Mouse (Mus musculus) layer of hippocampus, postnatal 25 days (tissue): Measurements from ENCODE around the gene Gtdc1. TPM values are rescaled to one million over a fixed set of nuclear protein-coding genes. Genes with fewer than 3 reads are reported as not detected.
"Not testable (repeated sequence)": the region's sequence is repeated elsewhere in the genome, so short reads cannot be mapped to it uniquely, and the experiment has no call there.

ENCODE experiments used
- DNase-seq, 2 experiments: peaks; one replicate each; pipeline ENCODE4 v3.0.0; 2022; ENCODE audit warnings: mixed read lengths in 2 of 2, low spot score in 1 of 2; ENCODE audit errors: extremely low spot score in 1 of 2
- total RNA-seq, 2 experiments: library from RNA; stranded (reverse); gene quantifications; 2 replicates each; pipeline ENCODE4 v1.2.3; 2021

Gtdc1 gene
- total RNA-seq, 2 experiments from 2014 or later, result 57.4 to 61.7 TPM

- no peak for DNase-seq
These were observed 302.3 kb downstream of the Gtdc1 start for GRCm38 (mm10) chr2:44625154-44625553.

GRCm38 (mm10) chr2:44622471-44622870 is 305.0 kb downstream of the Gtdc1 start:
- no peak for DNase-seq

GRCm38 (mm10) chr2:44599653-44600052 is 327.8 kb downstream of the Gtdc1 start:
- DNase-seq, result not testable (repeated sequence)

GRCm38 (mm10) chr2:44594276-44594675 is 333.2 kb downstream of the Gtdc1 start:
- DNase-seq, result no peak

GRCm38 (mm10) chr2:44590881-44591280 is 336.6 kb downstream of the Gtdc1 start:
- DNase-seq, result no peak

- DNase-seq, result no peak
These were observed 343.4 kb downstream of the Gtdc1 start for GRCm38 (mm10) chr2:44584061-44584460.

- DNase-seq, result no peak
These were observed 344.0 kb downstream of the Gtdc1 start for GRCm38 (mm10) chr2:44583491-44583890.

GRCm38 (mm10) chr2:44571810-44572209 is 355.6 kb downstream of the Gtdc1 start:
- DNase-seq, result no peak

GRCm38 (mm10) chr2:44571156-44571555 is 356.3 kb downstream of the Gtdc1 start:
- no peak for DNase-seq

- no peak for DNase-seq
These were observed 358.1 kb downstream of the Gtdc1 start for GRCm38 (mm10) chr2:44569140-44569952.

GRCm38 (mm10) chr2:44564776-44565692 is 362.4 kb downstream of the Gtdc1 start:
- DNase-seq, result peak in 1 of 2 experiments; percentile 24

- no peak for DNase-seq
These were observed 365.7 kb downstream of the Gtdc1 start for GRCm38 (mm10) chr2:44561789-44562188.

GRCm38 (mm10) chr2:44559242-44559944 is 368.1 kb downstream of the Gtdc1 start:
- DNase-seq, result no peak

- DNase-seq, result no peak
These were observed 369.7 kb downstream of the Gtdc1 start for GRCm38 (mm10) chr2:44557669-44558281.

GRCm38 (mm10) chr2:44556861-44557592 is 370.4 kb downstream of the Gtdc1 start:
- DNase-seq, result peak; percentile 35 to 47

- DNase-seq, result no peak
These were observed 372.7 kb downstream of the Gtdc1 start for GRCm38 (mm10) chr2:44554716-44555115.

- DNase-seq, result no peak
These were observed 378.1 kb downstream of the Gtdc1 start for GRCm38 (mm10) chr2:44549311-44549710.

GRCm38 (mm10) chr2:44542775-44543174 is 384.7 kb downstream of the Gtdc1 start:
- DNase-seq, result no peak

GRCm38 (mm10) chr2:44541726-44542125 is 385.7 kb downstream of the Gtdc1 start:
- no peak for DNase-seq

- no peak for DNase-seq
These were observed 386.6 kb downstream of the Gtdc1 start for GRCm38 (mm10) chr2:44540881-44541280.
